Mouse (Mus musculus): ENCODE measurements around the gene Tpra1. TPM values are rescaled to one million over a fixed set of nuclear protein-coding genes. Genes with fewer than 3 reads are reported as not detected.

Tpra1 gene
- polyA plus RNA-seq, 1 experiment = 98.9 TPM

DNA sequence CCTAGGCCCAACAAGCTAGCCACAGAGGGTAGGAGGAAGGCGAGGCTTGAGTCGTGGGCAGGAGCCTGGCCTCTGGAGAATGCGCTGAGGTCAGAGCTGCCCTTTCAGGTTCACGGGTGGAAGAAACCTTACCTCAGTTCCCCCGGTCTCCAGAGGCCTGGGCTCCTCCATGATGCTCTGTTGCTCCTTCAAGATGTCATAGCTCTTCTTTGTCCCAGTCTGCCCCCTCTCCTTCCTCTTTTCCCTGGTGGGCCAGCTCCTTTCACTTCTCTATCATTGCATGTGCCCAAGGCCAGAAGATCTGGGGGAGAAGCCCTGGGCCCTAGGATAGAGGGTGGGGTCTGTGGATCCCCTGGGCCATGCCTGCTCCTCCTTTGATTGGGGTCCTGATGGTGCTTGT is 1.7 kb downstream of the Tpra1 start:
- Histone ChIP-seq H3K4me1 (ENCODE audit: control insufficient read depth, insufficient read depth, low read length) (peaks cover 5% of the 10 kb centered on the region), H3K4me3 (ENCODE audit: insufficient read depth, low read length) (no peak overlapping the region; the same call in 1 of the 2 replicates), H3K27ac (ENCODE audit: insufficient read depth, low read length) (no peak overlapping the region)
- TF ChIP-seq CTCF (IDR thresholded peaks at IDR 0.05; ENCODE audit: extremely low read depth, insufficient read depth, low read length) = no peak
- TF ChIP-seq POLR2A (IDR thresholded peaks at IDR 0.05; ENCODE audit: extremely low read depth, insufficient read depth, low read length) = no peak

DNA sequence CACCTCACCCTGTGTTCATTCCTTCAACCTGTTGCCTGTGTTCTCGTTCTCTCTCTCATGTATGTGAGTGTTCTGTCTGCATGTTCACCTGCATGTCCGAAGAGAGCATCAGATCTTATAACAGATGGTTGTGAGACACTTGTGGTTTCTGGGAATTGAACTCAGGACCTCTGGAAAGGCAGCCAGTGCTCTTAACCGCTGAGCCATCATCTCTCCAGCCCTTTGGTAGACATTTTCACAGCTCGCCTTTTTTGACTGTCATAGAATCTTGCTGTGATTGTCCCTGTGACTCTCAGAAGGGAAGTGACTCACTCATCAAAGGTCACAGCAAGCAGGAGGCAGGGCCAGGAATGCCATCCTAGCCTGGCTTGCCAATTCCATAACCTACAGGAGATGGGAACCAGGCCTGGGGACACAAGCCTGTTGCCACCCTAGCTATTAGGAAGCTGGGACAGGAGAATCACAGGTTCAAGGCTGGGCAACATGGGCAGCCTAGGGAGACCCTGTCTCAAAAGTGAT is 2.5 kb downstream of the Tpra1 start:
- H3K4me3 ChIP-seq (ENCODE audit: insufficient read depth, low read length) = no peak overlapping the region
- peaks cover 5% of the 10 kb centered on the region for H3K4me1 ChIP-seq (ENCODE audit: control insufficient read depth, insufficient read depth, low read length)
- H3K27ac ChIP-seq (ENCODE audit: insufficient read depth, low read length) = no peak overlapping the region
- no peak for TF ChIP-seq POLR2A (IDR thresholded peaks at IDR 0.05; ENCODE audit: extremely low read depth, insufficient read depth, low read length)
- TF ChIP-seq CTCF (IDR thresholded peaks at IDR 0.05; ENCODE audit: extremely low read depth, insufficient read depth, low read length) = no peak

DNA sequence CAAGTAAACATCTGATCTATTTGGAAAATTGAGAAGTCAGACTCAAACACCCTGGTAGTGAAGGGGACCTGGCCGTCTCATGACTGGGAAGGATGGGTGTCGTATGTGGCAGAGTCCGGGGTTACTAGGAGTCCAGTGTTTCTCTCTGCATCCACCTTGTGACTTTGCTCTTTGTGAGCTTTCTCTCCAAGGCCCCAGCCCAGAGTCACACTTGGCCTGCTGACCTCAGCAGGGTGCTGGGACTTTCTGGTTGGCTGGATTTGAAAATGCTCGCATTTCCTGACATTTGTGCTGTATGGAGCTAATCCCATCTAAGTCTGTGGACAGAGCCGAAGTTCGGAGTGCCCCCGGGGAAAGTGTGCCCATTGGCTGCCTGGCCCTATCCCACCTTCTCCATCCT is 3.0 kb downstream of the Tpra1 start:
- Histone ChIP-seq H3K4me1 (ENCODE audit: control insufficient read depth, insufficient read depth, low read length) (peaks cover 5% of the 10 kb centered on the region), H3K27ac (ENCODE audit: insufficient read depth, low read length) (no peak overlapping the region), H3K4me3 (ENCODE audit: insufficient read depth, low read length) (no peak overlapping the region)
- no peak for TF ChIP-seq CTCF (IDR thresholded peaks at IDR 0.05; ENCODE audit: extremely low read depth, insufficient read depth, low read length)
- TF ChIP-seq POLR2A (IDR thresholded peaks at IDR 0.05; ENCODE audit: extremely low read depth, insufficient read depth, low read length) = no peak

DNA sequence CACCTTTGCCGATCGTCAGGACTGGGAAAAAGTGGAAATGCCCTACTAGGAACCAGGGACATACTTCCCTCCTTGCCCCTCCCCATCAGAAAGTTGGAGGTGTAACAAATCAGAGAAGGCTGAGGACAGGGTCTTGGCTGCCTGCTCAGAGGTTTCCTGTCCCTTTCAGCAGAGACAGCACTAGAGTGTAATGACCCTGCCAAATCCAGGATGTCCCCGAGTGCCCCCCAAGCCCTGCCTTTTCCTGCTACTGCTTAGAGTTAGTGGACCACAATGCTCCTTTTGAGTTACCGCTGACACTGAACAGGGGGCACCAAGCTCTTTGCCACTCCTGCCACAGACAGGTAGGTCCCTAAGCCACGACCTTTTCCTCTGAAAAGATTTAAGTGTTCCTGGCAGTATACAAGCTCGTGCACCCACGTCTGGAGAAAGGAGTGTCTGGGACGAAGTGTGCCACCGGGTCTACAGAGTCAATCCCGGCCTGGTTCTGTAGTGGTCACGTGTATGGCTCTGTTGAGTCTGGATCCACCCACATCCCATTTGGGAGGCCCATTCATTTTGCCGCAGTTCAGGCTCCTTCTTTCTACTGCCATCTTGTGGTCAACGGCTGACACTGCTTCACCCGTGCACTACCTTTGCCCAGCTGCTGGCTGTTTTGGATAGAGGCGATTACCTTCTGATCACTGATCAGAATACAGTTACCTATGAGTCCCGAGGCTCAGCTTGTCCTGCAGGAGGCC is 4.5 kb downstream of the Tpra1 start:
- TF ChIP-seq CTCF (IDR thresholded peaks at IDR 0.05; ENCODE audit: extremely low read depth, insufficient read depth, low read length) (peak; percentile 89), POLR2A (IDR thresholded peaks at IDR 0.05; ENCODE audit: extremely low read depth, insufficient read depth, low read length) (no peak)
- Histone ChIP-seq H3K4me1 (ENCODE audit: control insufficient read depth, insufficient read depth, low read length) (peaks cover 5% of the 10 kb centered on the region), H3K27ac (ENCODE audit: insufficient read depth, low read length) (no peak overlapping the region), H3K4me3 (ENCODE audit: insufficient read depth, low read length) (no peak overlapping the region)

DNA sequence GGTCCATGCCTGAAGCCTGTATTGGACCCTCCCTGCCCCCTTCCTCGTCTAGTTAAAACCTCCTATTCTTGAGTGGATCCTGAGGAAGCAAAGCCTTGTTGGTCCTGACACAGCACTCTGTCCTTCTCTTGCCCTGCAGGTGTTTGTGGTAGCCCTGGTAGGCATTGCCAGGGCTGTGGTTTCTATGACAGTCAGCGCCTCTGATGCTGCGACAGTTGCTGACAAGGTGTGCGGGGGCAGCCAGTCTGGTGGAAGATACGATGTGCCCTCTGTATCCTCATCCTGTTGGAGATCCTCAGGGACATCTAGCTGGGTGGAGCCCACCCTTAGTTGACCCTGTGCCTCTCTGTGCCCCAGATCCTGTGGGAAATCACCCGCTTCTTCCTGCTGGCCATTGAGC is 7.1 kb downstream of the Tpra1 start:
- H3K4me1 ChIP-seq (ENCODE audit: control insufficient read depth, insufficient read depth, low read length) = no peaks in the 10 kb centered on the region
- TF ChIP-seq CTCF (IDR thresholded peaks at IDR 0.05; ENCODE audit: extremely low read depth, insufficient read depth, low read length) (no peak), POLR2A (IDR thresholded peaks at IDR 0.05; ENCODE audit: extremely low read depth, insufficient read depth, low read length) (no peak)
- H3K4me3 ChIP-seq (ENCODE audit: insufficient read depth, low read length) = no peak overlapping the region
- no peak overlapping the region for H3K27ac ChIP-seq (ENCODE audit: insufficient read depth, low read length)

DNA sequence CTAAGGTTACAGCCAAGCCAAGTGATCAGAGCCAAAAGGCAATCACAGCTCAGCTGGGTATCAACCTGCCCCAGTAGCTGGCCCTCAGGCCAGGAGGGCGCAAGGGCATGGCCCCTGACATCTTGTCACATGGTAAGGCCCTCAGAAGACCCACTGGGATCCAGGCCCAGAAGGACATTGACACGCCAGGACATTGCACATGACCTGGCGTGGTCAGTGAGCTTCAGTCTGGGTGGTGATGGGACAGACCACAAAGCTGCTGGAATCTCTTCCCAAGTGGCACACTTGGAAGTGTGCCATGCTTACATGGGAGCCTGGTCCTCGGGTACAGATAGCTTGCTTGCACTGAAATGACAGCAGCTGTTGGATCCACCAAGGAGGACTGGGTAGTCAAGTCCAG is 11.0 kb downstream of the Tpra1 start:
- Histone ChIP-seq H3K27ac (ENCODE audit: insufficient read depth, low read length) (no peak overlapping the region), H3K4me3 (ENCODE audit: insufficient read depth, low read length) (no peak overlapping the region), H3K4me1 (ENCODE audit: control insufficient read depth, insufficient read depth, low read length) (no peaks in the 10 kb centered on the region)
- TF ChIP-seq CTCF (IDR thresholded peaks at IDR 0.05; ENCODE audit: extremely low read depth, insufficient read depth, low read length) = no peak
- no peak for TF ChIP-seq POLR2A (IDR thresholded peaks at IDR 0.05; ENCODE audit: extremely low read depth, insufficient read depth, low read length)

DNA sequence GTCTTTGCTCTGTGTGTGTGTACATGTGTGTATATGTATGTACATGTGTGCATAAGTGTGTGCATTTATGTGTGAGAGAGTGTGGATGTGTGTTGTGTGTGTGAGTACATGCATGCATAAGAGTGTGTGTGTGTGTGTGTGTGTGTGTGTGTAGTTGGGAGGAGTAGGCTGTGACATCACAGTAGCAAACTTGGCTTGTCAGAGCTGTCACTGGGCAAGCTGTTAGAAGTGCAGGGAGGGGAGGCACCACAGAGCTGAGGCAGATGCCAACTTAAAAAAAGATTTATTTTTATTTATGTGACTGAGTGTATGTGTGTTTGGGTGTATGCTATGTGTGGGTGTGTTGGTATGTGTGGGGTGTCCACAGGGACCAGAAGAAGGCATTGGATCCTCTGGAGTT is 11.4 kb downstream of the Tpra1 start:
- H3K4me1 ChIP-seq (ENCODE audit: control insufficient read depth, insufficient read depth, low read length) = no peaks in the 10 kb centered on the region
- no peak overlapping the region for H3K27ac ChIP-seq (ENCODE audit: insufficient read depth, low read length)
- no peak overlapping the region for H3K4me3 ChIP-seq (ENCODE audit: insufficient read depth, low read length)
- no peak for TF ChIP-seq POLR2A (IDR thresholded peaks at IDR 0.05; ENCODE audit: extremely low read depth, insufficient read depth, low read length)
- no peak for TF ChIP-seq CTCF (IDR thresholded peaks at IDR 0.05; ENCODE audit: extremely low read depth, insufficient read depth, low read length)

DNA sequence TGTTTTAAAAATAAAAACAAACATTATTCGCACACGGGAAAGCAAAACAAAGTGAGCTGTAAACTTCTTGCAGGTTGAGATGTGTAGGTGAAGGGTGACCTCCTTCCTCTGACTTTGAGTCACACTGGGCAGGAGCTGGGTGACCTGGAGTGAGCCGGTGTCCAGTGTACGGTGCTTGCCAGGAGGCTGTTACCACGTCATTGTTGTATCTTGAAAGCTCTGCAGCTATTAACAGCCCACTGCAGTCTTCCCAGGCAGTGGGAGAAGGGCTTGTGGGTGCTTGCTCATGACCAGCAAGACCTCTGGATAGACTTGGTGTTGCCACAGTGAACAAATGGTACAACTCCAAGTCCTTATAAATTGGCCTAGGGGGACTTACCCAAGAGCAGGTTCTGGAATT is 12.7 kb downstream of the Tpra1 start:
- no peak for TF ChIP-seq CTCF (IDR thresholded peaks at IDR 0.05; ENCODE audit: extremely low read depth, insufficient read depth, low read length)
- TF ChIP-seq POLR2A (IDR thresholded peaks at IDR 0.05; ENCODE audit: extremely low read depth, insufficient read depth, low read length) = no peak
- no peak overlapping the region for H3K4me3 ChIP-seq (ENCODE audit: insufficient read depth, low read length)
- no peak overlapping the region for H3K27ac ChIP-seq (ENCODE audit: insufficient read depth, low read length)
- H3K4me1 ChIP-seq (ENCODE audit: control insufficient read depth, insufficient read depth, low read length) = no peaks in the 10 kb centered on the region

DNA sequence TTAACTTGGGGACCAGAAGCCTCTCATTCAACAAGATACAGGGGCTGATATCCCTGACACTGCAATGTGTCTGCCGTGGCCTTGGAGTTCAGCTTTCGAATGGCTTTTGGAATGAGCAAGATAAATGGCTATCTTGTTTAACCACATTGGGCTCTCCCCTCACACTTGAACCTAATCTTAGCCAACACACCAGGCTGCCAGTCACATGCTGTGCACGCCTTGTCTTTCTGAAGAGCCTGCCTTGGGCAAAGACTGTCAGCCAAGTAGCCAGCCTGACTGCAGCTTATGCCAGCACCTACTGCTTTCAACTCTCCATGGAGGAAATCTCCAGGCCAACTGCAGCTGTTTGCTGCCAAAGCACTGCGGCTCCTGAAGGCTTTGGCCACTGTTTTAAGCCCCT is 13.5 kb downstream of the Tpra1 start:
- H3K4me3 ChIP-seq (ENCODE audit: insufficient read depth, low read length) = no peak overlapping the region
- TF ChIP-seq CTCF (IDR thresholded peaks at IDR 0.05; ENCODE audit: extremely low read depth, insufficient read depth, low read length) = no peak
- no peak for TF ChIP-seq POLR2A (IDR thresholded peaks at IDR 0.05; ENCODE audit: extremely low read depth, insufficient read depth, low read length)
- no peak overlapping the region for H3K27ac ChIP-seq (ENCODE audit: insufficient read depth, low read length)
- no peaks in the 10 kb centered on the region for H3K4me1 ChIP-seq (ENCODE audit: control insufficient read depth, insufficient read depth, low read length)

DNA sequence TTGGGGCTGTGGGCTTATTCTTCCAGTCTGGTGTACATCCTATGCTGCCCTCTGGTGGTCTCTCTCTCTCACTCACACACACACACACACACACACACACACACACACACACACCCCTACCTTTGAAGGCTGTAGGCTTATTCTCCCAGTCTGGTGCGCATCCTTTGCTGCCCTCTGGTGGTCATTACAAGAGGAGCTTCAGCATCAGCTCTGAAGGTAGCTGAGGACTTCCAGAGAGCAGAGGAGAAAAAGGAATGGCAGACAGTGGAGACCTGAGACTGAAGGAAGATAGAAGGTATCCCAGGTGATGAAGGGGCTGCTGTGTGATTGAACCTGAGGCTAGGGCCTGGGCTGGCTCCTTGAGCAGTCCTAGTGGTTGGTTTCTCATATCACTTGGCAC is 14.1 kb downstream of the Tpra1 start:
- TF ChIP-seq POLR2A (IDR thresholded peaks at IDR 0.05; ENCODE audit: extremely low read depth, insufficient read depth, low read length) (no peak), CTCF (IDR thresholded peaks at IDR 0.05; ENCODE audit: extremely low read depth, insufficient read depth, low read length) (peak; percentile 74)
- no peak overlapping the region for H3K4me3 ChIP-seq (ENCODE audit: insufficient read depth, low read length)
- no peak overlapping the region for H3K27ac ChIP-seq (ENCODE audit: insufficient read depth, low read length)
- no peaks in the 10 kb centered on the region for H3K4me1 ChIP-seq (ENCODE audit: control insufficient read depth, insufficient read depth, low read length)
